Mouse (Mus musculus) cortical plate, adult 2 months (tissue): Measurements from ENCODE around the gene Cacna2d1. TPM values are rescaled to one million over a fixed set of nuclear protein-coding genes. Genes with fewer than 3 reads are reported as not detected.

ENCODE experiments used
- H3K27ac ChIP-seq: fragments of 200-500 bp; 2 replicates; pipeline ENCODE4 v1.5.1; 2012; ENCODE audit warnings: low read length, control low read depth, inconsistent platforms; ENCODE audit not compliant: insufficient read depth
- H3K4me1 ChIP-seq: fragments of 200-500 bp; 2 replicates; pipeline ENCODE4 v1.6.1; 2011; ENCODE audit warnings: low read length; ENCODE audit not compliant: control insufficient read depth, insufficient read depth
- H3K4me3 ChIP-seq: fragments of 200-500 bp; 2 replicates; pipeline ENCODE4 v1.5.1; 2011; ENCODE audit warnings: mild to moderate bottlenecking, low read length, control low read depth; ENCODE audit not compliant: insufficient read depth
- CTCF ChIP-seq: fragments of 200-500 bp; IDR thresholded peaks from 2 replicates; pipeline ENCODE4 v1.5.1; 2011; ENCODE audit warnings: mild to moderate bottlenecking, control low read depth, low read length; ENCODE audit not compliant: insufficient read depth; ENCODE audit errors: extremely low read depth
- POLR2A ChIP-seq: fragments of 200-500 bp; IDR thresholded peaks from 2 replicates; pipeline ENCODE4 v1.6.1; 2011; ENCODE audit warnings: mild to moderate bottlenecking, low read length, control low read depth; ENCODE audit not compliant: insufficient read depth; ENCODE audit errors: extremely low read depth
- polyA plus RNA-seq: library from polyadenylated mRNA; depleted of rRNA; stranded (reverse); fragments of >200 nt; gene quantifications from 2 replicates; pipeline ENCODE4 v1.2.3, GENCODE M21; 2012

Cacna2d1 gene
- polyA plus RNA-seq, 1 experiment: 77.3 TPM

- no peak overlapping the region for H3K4me3 ChIP-seq
- no peaks in the 10 kb centered on the region; the same call in 1 of the 2 replicates for H3K4me1 ChIP-seq
- H3K27ac ChIP-seq: no peak overlapping the region
- TF ChIP-seq POLR2A (no peak), CTCF (no peak)
These were observed 231.8 kb downstream of the Cacna2d1 start for GRCm38 (mm10) chr5:16166117-16166867.

DNA sequence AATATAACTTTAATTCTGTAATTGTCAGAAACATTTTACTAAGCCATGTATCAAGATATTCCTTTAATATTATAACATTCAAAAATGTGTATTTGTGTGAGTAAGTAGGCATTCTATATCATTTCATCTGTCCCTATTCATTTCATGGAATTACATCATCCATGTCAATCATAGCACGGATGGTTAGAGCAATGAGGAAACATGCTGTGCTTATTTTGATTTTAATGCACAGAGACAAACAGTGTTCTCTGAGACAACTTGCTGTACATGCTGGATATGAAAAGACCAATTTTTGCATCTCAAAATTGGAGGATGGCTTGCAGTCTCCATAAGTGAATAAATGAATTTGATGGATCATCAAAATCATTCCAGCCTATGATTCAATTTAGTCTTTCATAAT is 232.4 kb downstream of the Cacna2d1 start:
- H3K4me3 ChIP-seq: no peak overlapping the region
- no peak for TF ChIP-seq POLR2A
- TF ChIP-seq CTCF: no peak
- H3K4me1 ChIP-seq: no peaks in the 10 kb centered on the region; the same call in 1 of the 2 replicates
- no peak overlapping the region for H3K27ac ChIP-seq

DNA sequence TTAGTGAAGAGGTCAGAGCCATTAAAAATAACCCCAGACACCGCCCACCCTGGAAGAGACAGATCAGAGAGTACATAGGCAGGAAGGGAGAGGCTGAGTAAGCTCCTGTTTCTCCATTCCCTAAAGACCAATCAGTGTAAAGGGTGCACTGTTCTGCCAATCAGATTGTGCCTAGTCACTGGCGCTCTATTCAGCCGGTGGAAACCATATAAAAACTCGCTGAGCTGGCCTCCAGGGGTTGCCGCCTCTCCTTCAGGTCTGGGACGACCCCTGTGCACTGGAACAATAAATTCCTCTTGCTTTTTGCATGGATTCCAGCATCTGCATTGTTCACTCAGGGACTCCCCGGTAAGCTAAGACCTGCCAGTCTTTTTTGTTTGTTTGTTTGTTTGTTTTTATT is 246.6 kb downstream of the Cacna2d1 start:
- no peak overlapping the region for H3K27ac ChIP-seq
- TF ChIP-seq CTCF (no peak), POLR2A (no peak)
- no peak overlapping the region for H3K4me3 ChIP-seq
- H3K4me1 ChIP-seq: peaks cover 2% of the 10 kb centered on the region; the same call in 1 of the 2 replicates

GRCm38 (mm10) chr5:16184064-16184463 is 249.6 kb downstream of the Cacna2d1 start:
- Histone ChIP-seq H3K4me1 (peaks cover 2% of the 10 kb centered on the region; the same call in 1 of the 2 replicates), H3K27ac (no peak overlapping the region), H3K4me3 (no peak overlapping the region)
- TF ChIP-seq CTCF (no peak), POLR2A (no peak)

GRCm38 (mm10) chr5:16187931-16188330 is 253.4 kb downstream of the Cacna2d1 start:
- TF ChIP-seq POLR2A: no peak
- TF ChIP-seq CTCF: no peak
- Histone ChIP-seq H3K4me1 (peaks cover 2% of the 10 kb centered on the region; the same call in 1 of the 2 replicates), H3K4me3 (no peak overlapping the region), H3K27ac (no peak overlapping the region)

GRCm38 (mm10) chr5:16189878-16190277 is 255.4 kb downstream of the Cacna2d1 start:
- TF ChIP-seq POLR2A (no peak), CTCF (no peak)
- Histone ChIP-seq H3K4me1 (no peaks in the 10 kb centered on the region), H3K4me3 (no peak overlapping the region), H3K27ac (no peak overlapping the region)

GRCm38 (mm10) chr5:16191165-16191564 is 256.7 kb downstream of the Cacna2d1 start:
- TF ChIP-seq POLR2A (no peak), CTCF (no peak)
- Histone ChIP-seq H3K4me3 (no peak overlapping the region), H3K4me1 (no peaks in the 10 kb centered on the region), H3K27ac (no peak overlapping the region)

DNA sequence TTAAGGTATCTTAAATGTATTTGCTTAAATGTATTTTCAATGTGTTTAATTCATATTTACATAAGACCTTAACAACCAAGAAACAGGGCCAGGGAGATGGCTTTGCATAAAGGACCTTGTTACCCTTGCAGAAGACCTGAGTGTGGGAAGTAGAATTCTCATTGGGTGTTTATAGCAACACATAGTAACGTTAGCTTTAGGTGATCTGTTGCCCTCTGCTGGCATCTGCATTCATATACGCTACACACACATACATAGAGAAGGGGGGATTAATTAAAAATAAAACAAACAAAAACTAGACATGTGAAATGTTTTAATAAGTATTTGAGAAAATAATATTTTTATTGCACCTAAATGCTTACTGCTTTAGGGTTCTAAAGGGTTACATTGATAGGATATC is 265.3 kb downstream of the Cacna2d1 start:
- no peak overlapping the region for H3K27ac ChIP-seq
- TF ChIP-seq CTCF (no peak), POLR2A (no peak)
- H3K4me1 ChIP-seq: no peaks in the 10 kb centered on the region
- H3K4me3 ChIP-seq: no peak overlapping the region

DNA sequence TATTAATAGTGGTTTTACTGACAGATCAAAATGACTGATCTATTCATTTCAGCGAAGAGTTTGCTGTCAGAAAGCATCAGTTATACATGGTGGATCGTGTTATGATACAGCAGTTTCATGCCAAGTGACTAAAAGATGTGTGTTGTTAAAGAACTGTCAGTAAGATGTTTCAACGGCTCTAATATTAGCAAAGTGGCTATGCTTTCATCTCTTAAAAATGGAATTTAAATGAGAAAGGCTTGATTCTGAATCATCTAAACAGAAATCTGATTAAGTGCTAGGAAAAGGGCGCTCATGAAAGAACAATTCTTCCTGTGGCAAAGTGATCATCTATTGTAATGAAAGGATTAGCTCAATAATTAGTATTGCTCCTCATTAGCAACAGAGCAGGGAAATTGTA is 287.5 kb downstream of the Cacna2d1 start:
- no peaks in the 10 kb centered on the region; the same call in 1 of the 2 replicates for H3K4me1 ChIP-seq
- TF ChIP-seq POLR2A (no peak), CTCF (no peak)
- no peak overlapping the region for H3K27ac ChIP-seq
- no peak overlapping the region for H3K4me3 ChIP-seq

- H3K4me1 ChIP-seq: no peaks in the 10 kb centered on the region; the same call in 1 of the 2 replicates
- no peak overlapping the region for H3K4me3 ChIP-seq
- no peak overlapping the region for H3K27ac ChIP-seq
- TF ChIP-seq CTCF (no peak), POLR2A (no peak)
These were observed 290.9 kb downstream of the Cacna2d1 start for GRCm38 (mm10) chr5:16225359-16225758.

DNA sequence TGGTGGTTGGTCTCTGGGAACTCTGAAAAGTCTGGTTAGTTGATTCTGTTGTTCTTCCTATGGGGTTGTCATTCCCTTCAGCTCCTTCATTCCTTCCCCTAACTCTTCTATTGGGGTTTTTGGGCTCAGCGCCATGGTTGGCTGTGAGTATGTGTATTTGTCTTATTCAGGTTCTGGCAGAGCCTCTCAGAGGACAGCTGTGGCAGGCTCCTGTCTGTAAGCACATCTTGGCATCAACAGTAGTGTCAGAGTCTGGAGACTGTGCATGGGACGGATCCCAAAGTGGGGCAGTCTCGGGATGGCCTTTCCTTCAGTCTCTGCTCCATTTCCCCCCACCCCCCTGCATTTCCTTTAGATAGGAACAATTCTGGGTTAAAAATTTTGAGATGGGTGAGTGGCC is 294.9 kb downstream of the Cacna2d1 start:
- H3K4me1 ChIP-seq: peaks cover 4% of the 10 kb centered on the region; the same call in 1 of the 2 replicates
- no peak overlapping the region for H3K27ac ChIP-seq
- no peak for TF ChIP-seq CTCF
- no peak for TF ChIP-seq POLR2A
- no peak overlapping the region for H3K4me3 ChIP-seq
